Comparison of ENCODE assay signal across 23 mouse cellular contexts in genomic region chr1:150948911-150949310, GRCm38 (mm10). TPM values are rescaled to one million over a fixed set of nuclear protein-coding genes. Genes with fewer than 3 reads are reported as not detected.
DNase-seq lines count a peak whose midpoint lies in the region; ATAC-seq and TF ChIP-seq lines count a peak whose summit lies in the region.
"Had no signal": no experiment of that assay in that cellular context is flagged by ENCODE, and none has a peak within 500 bp of the region (broad histone marks: within the 10 kb centered on the region; RNA-seq: fewer than 3 reads in every experiment).

No protein-coding gene starts in this region.

- TF ChIP-seq CTCF in Patski (IDR thresholded peaks at IDR 0.05): no peak

- H3K36me3 ChIP-seq in midbrain, embryonic 11.5 days (ENCODE audit: control insufficient read depth, insufficient read depth, low read length): no peaks in the 10 kb centered on the region
- H3K36me3 ChIP-seq in midbrain, embryonic 13.5 days: no peaks in the 10 kb centered on the region
- H3K36me3 ChIP-seq in embryonic facial prominence, embryonic 10.5 days (replicated peaks): no peaks in the 10 kb centered on the region; the same call in 1 of the 2 replicates
- no peaks in the 10 kb centered on the region for H3K36me3 ChIP-seq in forebrain, embryonic 10.5 days (replicated peaks)
- H3K36me3 ChIP-seq in hindbrain, embryonic 12.5 days: no peaks in the 10 kb centered on the region
- H3K36me3 ChIP-seq: G1E had no signal

- ATAC-seq in midbrain, embryonic 11.5 days (ENCODE audit: low FRiP score): no peak; the same call in 1 of the 2 replicates
- no peak for ATAC-seq in midbrain, embryonic 13.5 days
- ATAC-seq in Patski: peak; percentile 89
- ATAC-seq in hindbrain, embryonic 12.5 days (ENCODE audit: low FRiP score): no peak
- ATAC-seq: activated CD4-positive, CD25-positive, alpha-beta regulatory T cell, adult 4 months; CD4-positive, CD25-positive, alpha-beta regulatory T cell, adult 4 months had no signal

- no peaks in the 10 kb centered on the region for H3K4me1 ChIP-seq in midbrain, embryonic 11.5 days (ENCODE audit: control insufficient read depth, insufficient read depth, low read length)
- H3K4me1 ChIP-seq in midbrain, embryonic 13.5 days (replicated peaks): 0 out of 2 replicates have a peak, but pooled peaks cover 8% of the 10 kb centered on the region
- H3K4me1 ChIP-seq in embryonic facial prominence, embryonic 10.5 days: peaks cover 54% of the 10 kb centered on the region
- peaks cover 15% of the 10 kb centered on the region for H3K4me1 ChIP-seq in forebrain, embryonic 10.5 days
- H3K4me1 ChIP-seq in hindbrain, embryonic 12.5 days: peaks cover 12% of the 10 kb centered on the region

- CTCF ChIA-PET in Patski (lab: Charles Lee): no interaction called here

- POLR2A ChIA-PET in Patski (lab: Charles Lee): no interaction called here

- H3K4me2 ChIP-seq in midbrain, embryonic 11.5 days: no peak overlapping the region
- no peak overlapping the region for H3K4me2 ChIP-seq in midbrain, embryonic 13.5 days (replicated peaks)
- H3K4me2 ChIP-seq in hindbrain, embryonic 12.5 days (replicated peaks): no peak overlapping the region

- no peak overlapping the region for H3K9ac ChIP-seq in midbrain, embryonic 11.5 days (ENCODE audit: low read length)
- H3K9ac ChIP-seq in midbrain, embryonic 13.5 days (replicated peaks): no peak overlapping the region
- no peak overlapping the region for H3K9ac ChIP-seq in hindbrain, embryonic 12.5 days

- no peak overlapping the region for H3K4me3 ChIP-seq in midbrain, embryonic 11.5 days (ENCODE audit: low read depth, low read length)
- H3K4me3 ChIP-seq in midbrain, embryonic 13.5 days (replicated peaks): no peak overlapping the region
- no peak overlapping the region for H3K4me3 ChIP-seq in embryonic facial prominence, embryonic 10.5 days
- H3K4me3 ChIP-seq in forebrain, embryonic 10.5 days: no peak overlapping the region
- no peak overlapping the region for H3K4me3 ChIP-seq in hindbrain, embryonic 12.5 days

- in situ Hi-C loops in Patski (cut with MboI; ENCODE audit: low pct_unique_long_range_greater_than_20kb): no loop called here

- H3K27ac ChIP-seq in midbrain, embryonic 11.5 days (ENCODE audit: low read depth, low read length): no peak overlapping the region
- H3K27ac ChIP-seq in midbrain, embryonic 13.5 days: no peak overlapping the region
- H3K27ac ChIP-seq in embryonic facial prominence, embryonic 10.5 days (replicated peaks): peak overlapping the region; percentile 5; the same call in 1 of the 2 replicates
- no peak overlapping the region for H3K27ac ChIP-seq in forebrain, embryonic 10.5 days
- no peak overlapping the region for H3K27ac ChIP-seq in hindbrain, embryonic 12.5 days

- H3K27me3 ChIP-seq in midbrain, embryonic 11.5 days (ENCODE audit: control insufficient read depth, insufficient read depth, low read length): no peaks in the 10 kb centered on the region
- no peaks in the 10 kb centered on the region for H3K27me3 ChIP-seq in midbrain, embryonic 13.5 days
- H3K27me3 ChIP-seq in Patski: no peaks in the 10 kb centered on the region
- no peaks in the 10 kb centered on the region for H3K27me3 ChIP-seq in embryonic facial prominence, embryonic 10.5 days (replicated peaks; ENCODE audit: low read depth, poor library complexity, severe bottlenecking)
- H3K27me3 ChIP-seq in forebrain, embryonic 10.5 days (ENCODE audit: poor library complexity, severe bottlenecking): no peaks in the 10 kb centered on the region
- H3K27me3 ChIP-seq in hindbrain, embryonic 12.5 days: peaks cover 3% of the 10 kb centered on the region; the same call in 1 of the 2 replicates
- H3K27me3 ChIP-seq: CH12.LX had no signal

- DNase-seq in midbrain, embryonic 11.5 days (ENCODE audit: low spot score, missing footprints): peak; percentile 0
- DNase-seq in 3T3-L1 (ENCODE audit: low read depth, low spot score) (peak; percentile 59), Patski (ENCODE audit: low read depth, low spot score) (peak; percentile 72)
- no peak for DNase-seq in embryonic facial prominence, embryonic 10.5 days (ENCODE audit: low spot score)
- DNase-seq in forebrain, embryonic 10.5 days (ENCODE audit: extremely low spot score, low spot score): no peak
- no peak for DNase-seq in spleen, adult 12 weeks (ENCODE audit: low spot score)
- DNase-seq: adrenal gland, adult 2 months; adrenal gland, adult 8-10 months; adrenal gland, postnatal 10 days; adrenal gland, postnatal 14 days; adrenal gland, postnatal 25 days; adrenal gland, postnatal 36 days; B cell, adult 2 months; cerebellum, adult 11 months; cerebellum, adult 11-12 months; cerebellum, adult 18-20 months; cerebellum, adult 2 months had no signal

- no peaks in the 10 kb centered on the region for H3K9me3 ChIP-seq in midbrain, embryonic 11.5 days (ENCODE audit: control insufficient read depth, low read length)
- H3K9me3 ChIP-seq in midbrain, embryonic 13.5 days: no peaks in the 10 kb centered on the region
- no peaks in the 10 kb centered on the region for H3K9me3 ChIP-seq in embryonic facial prominence, embryonic 10.5 days
- no peaks in the 10 kb centered on the region for H3K9me3 ChIP-seq in forebrain, embryonic 10.5 days
- H3K9me3 ChIP-seq in hindbrain, embryonic 12.5 days (replicated peaks): no peaks in the 10 kb centered on the region; the same call in 1 of the 2 replicates
- H3K9me3 ChIP-seq: G1E had no signal

- 62% methylated on average over 2 of the region's 2 CpGs for WGBS in midbrain, embryonic 11.5 days
- 72% methylated on average over 2 of the region's 2 CpGs for whole genome bisulfite sequencing in midbrain, embryonic 13.5 days
- 78% methylated on average over 2 of the region's 2 CpGs for WGBS in embryonic facial prominence, embryonic 10.5 days
- 79% methylated on average over 2 of the region's 2 CpGs for WGBS in forebrain, embryonic 10.5 days
- 58% methylated on average over 2 of the region's 2 CpGs for WGBS in hindbrain, embryonic 12.5 days

RNA-seq across cellular contexts. Expression of gene Hmcn1, which starts 44.3 kb away (rescaled TPM):
- 6.0 and 7.8 TPM in 2 replicates for polyA plus RNA-seq in midbrain, embryonic 11.5 days (2014; fragmentation: Nextera tagmentation; extraction: Ambion mirVana)
- polyA plus RNA-seq in midbrain, embryonic 13.5 days (2015; fragmentation: Nextera tagmentation; extraction: Ambion mirVana): 1.3 and 1.4 TPM in 2 replicates
- 0.28 TPM for polyA plus RNA-seq in Patski (2021)
- polyA plus RNA-seq in embryonic facial prominence, embryonic 10.5 days (2016; fragmentation: Nextera tagmentation; extraction: Ambion mirVana): 15.3 and 19.0 TPM in 2 replicates
- 9.1 and 10.5 TPM in 2 replicates for polyA plus RNA-seq in forebrain, embryonic 10.5 days (2016; fragmentation: Nextera tagmentation; extraction: Ambion mirVana)
- 11.8 and 14.0 TPM in 2 replicates for polyA plus RNA-seq in hindbrain, embryonic 12.5 days (2016; fragmentation: Nextera tagmentation; extraction: Ambion mirVana)
- polyA plus RNA-seq: activated CD4-positive, CD25-positive, alpha-beta regulatory T cell, adult 4 months; CD4-positive, CD25-positive, alpha-beta regulatory T cell, adult 4 months; G1E had no signal

Comparison
In these comparisons a context has a peak if more than half of its experiments do, and no peak if none do; other contexts are left out.
1. DNase-seq: peak in midbrain, embryonic 11.5 days (single experiment), 3T3-L1 (single experiment) and Patski (single experiment); none in embryonic facial prominence, embryonic 10.5 days (single experiment), forebrain, embryonic 10.5 days (single experiment) and spleen, adult 12 weeks (single experiment).